Mouse (Mus musculus) CH12.LX (cell line): ENCODE results near the gene Thsd4.

Experiments
- BHLHE40 ChIP-seq: IDR thresholded peaks from 2 replicates; pipeline ENCODE4 v1.6.1; 2011; ENCODE audit warnings: mild to moderate bottlenecking, low read depth, low read length, improper control_type of control experiment
- CTCF ChIP-seq, 2 experiments: IDR thresholded peaks in 1 of 2; conservative IDR thresholded peaks in 1 of 2; 2 replicates each; pipeline ENCODE4 v1.5.1; 2011 to 2012; ENCODE audit warnings: low read depth in 2 of 2, low read length in 2 of 2, improper control_type of control experiment in 1 of 2, inconsistent platforms in 1 of 2, mild to moderate bottlenecking in 1 of 2, moderate library complexity in 1 of 2
- E2F4 ChIP-seq: IDR thresholded peaks from 2 replicates; pipeline ENCODE4 v1.6.1; 2011; ENCODE audit warnings: low read depth, low read length, improper control_type of control experiment; ENCODE audit not compliant: insufficient replicate concordance
- HCFC1 ChIP-seq: IDR thresholded peaks from 2 replicates; pipeline ENCODE4 v1.6.1; 2012; ENCODE audit warnings: low read depth, mild to moderate bottlenecking, inconsistent platforms, low read length, improper control_type of control experiment
- JUND ChIP-seq: conservative IDR thresholded peaks from 2 replicates; pipeline ENCODE4 v1.6.1; 2011; ENCODE audit warnings: low read depth, low read length, improper control_type of control experiment
- MAFK ChIP-seq: IDR thresholded peaks from 2 replicates; pipeline ENCODE4 v1.6.1; 2011; ENCODE audit warnings: low read length, improper control_type of control experiment; ENCODE audit not compliant: insufficient replicate concordance
- MYC ChIP-seq: IDR thresholded peaks from 2 replicates; pipeline ENCODE4 v1.6.1; 2011; ENCODE audit warnings: low read depth, mild to moderate bottlenecking, improper control_type of control experiment, low read length
- NELFE ChIP-seq: IDR thresholded peaks from 2 replicates; pipeline ENCODE4 v1.6.1; 2011; ENCODE audit warnings: low read depth, low read length, improper control_type of control experiment
- RAD21 ChIP-seq: IDR thresholded peaks from 2 replicates; pipeline ENCODE4 v1.6.1; 2011; ENCODE audit warnings: low read depth, mild to moderate bottlenecking, low read length, improper control_type of control experiment, moderate library complexity
- SIN3A ChIP-seq: IDR thresholded peaks from 2 replicates; pipeline ENCODE4 v1.6.1; 2012; ENCODE audit warnings: low read length, improper control_type of control experiment, inconsistent platforms

- TF ChIP-seq MAFK (no peak), SIN3A (no peak), CTCF (conservative IDR thresholded peaks at IDR 0.05 in 1 of 2, IDR thresholded peaks at IDR 0.05 in 1 of 2; ENCODE audit: low read depth in 2 of 2, low read length in 2 of 2) (no peak), RAD21 (no peak), BHLHE40 (no peak), HCFC1 (no peak), MYC (no peak), E2F4 (no peak), JUND (no peak), NELFE (no peak)
Observed at GRCm38 (mm10) chr9:59955199-59955598, 566.6 kb downstream of the Thsd4 start.
